Mouse (Mus musculus): ENCODE measurements around the gene Tmem246. TPM values are rescaled to one million over a fixed set of nuclear protein-coding genes. Genes with fewer than 3 reads are reported as not detected.

The Tmem246 gene
- total RNA-seq, 4 experiments from 2014 or later = 9.4 to 13.0 (median 10.4) TPM

DNA sequence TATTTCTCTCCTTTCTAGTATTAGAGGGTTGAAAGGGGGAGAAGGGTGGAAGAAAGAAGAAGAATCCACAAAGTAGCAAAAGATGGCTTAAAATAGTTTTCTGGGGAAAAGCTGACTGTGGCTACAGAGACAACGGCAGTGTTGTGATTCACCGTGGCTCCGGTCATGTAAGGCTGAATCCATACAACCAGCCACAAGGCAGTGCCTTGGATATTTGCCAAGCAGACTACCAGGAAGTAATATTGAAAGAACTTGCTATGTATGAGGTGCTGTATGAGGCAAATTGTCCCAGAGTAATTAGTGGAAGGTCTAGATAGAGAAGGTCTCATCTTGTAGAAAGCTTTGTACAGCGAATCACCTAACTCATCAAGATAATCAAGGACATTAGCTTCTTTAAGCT lies 25.5 kb downstream of the Tmem246 start:
- no peak for DNase-seq

DNA sequence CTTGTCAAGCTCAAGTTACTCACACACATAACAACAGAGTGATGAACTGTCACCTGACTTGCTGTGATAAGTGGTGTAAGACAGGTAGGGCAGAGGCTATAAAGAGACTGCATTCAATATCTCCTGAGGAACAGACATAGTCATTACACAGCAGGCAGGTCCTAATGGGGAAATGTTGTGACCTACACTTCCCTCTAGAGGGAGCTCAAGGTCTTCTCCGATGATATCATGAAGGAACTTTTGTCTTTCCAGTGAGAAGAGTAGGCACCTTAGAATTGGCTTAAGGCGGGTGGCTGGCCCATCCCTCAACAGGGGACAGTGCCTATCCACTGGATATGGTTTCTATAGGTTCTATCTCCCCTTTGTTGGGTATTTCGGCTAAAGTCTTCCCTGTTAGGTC lies 30.1 kb downstream of the Tmem246 start:
- peak; percentile 28 for DNase-seq

DNA sequence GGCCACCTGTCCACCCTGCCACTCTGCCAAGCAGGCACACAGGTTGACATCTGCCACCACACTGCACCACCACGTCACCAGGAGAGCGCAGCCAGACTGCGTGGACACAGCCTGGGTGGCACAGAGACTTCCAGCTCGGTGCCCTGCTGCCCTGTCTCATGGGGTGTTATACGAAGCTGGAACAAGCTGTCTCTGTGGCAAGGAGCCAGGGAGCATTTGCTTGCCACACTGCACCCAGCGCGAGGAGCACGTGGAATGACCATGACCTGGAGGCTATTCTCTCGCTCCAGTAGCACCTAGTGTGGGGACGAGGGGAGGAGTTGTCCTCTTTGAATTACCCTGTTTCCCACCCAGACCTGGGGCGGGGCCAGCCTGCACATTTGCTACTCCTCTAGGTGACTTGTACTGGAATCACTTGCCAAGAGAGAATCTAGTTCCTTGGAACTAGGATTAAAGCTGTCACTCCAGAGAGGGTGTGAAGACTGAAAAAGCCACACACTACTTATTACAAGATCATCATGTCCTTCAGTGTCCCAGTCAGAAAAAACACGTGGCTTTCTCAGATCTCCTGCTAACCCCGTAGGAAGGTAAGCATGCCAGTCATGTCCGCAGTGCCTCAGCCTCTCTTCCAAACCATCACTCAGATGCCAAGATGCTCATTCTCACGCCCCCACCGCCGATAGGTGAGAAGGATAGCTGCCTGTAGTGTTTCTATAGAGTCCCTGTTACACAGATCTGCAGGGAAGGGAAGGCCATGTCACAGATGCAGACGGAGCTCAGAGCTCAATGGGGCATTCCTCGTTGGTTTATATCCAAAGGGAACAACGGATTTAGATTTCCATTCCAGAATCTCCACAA lies 37.5 kb downstream of the Tmem246 start:
- DNase-seq = peak; percentile 41

DNA sequence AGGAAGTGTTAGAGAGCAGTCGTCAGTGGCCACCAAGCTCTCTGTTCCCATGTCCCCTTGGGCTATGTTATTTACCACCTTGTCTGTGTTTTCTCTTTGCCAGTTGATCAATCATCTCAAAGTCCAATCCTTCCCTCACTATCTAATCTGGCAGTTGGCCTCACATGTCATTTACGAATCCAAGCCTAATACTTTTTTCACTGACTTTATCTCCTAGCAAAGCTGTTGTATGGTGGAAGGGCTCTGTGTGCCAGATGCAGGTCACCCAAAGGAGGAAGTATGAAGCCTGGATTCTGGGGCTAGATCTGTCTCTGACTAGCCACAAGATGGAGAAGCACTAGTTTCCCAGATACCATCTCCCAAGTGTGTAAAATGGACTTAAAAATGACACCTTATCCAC lies 39.5 kb downstream of the Tmem246 start:
- DNase-seq = no peak

DNA sequence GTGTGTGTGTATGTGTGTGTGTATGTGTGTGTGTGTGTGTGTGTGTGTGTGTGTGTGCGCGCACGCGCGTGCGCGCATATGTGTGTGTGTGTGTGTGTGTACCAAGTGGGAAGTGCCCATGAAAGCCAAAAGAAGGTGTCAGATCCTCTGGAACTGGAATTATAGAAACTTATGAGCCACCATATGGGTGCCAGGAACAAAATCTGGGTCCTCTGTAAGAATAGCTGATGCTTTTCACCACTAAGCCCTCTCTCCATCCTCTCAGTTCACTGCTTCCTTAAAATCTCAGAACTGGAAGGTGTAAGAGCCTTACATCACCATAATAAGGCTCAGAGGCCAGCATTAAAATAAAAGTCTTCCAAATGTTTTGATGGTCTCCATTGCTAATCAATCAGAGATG lies 40.3 kb downstream of the Tmem246 start:
- DNase-seq = no peak

DNA sequence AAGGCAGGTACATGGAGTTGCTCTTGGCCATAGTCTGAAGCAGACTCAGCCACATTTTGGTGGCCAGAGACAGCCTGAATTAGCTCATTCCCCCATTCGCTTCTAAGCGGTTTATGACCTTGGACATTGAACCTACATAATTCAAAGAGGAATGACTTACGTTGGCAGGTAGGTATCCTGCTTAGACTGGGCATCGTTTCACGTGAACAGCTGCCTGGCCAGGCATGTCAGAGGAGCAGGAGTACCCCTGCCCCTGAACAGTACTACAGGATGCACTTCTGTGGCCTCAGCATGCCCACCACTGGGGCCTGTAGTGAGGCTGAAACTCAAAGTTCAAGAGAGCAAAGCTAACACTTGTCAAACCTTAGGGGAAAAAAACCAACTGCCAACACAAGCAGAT lies 44.3 kb downstream of the Tmem246 start:
- DNase-seq = no peak

DNA sequence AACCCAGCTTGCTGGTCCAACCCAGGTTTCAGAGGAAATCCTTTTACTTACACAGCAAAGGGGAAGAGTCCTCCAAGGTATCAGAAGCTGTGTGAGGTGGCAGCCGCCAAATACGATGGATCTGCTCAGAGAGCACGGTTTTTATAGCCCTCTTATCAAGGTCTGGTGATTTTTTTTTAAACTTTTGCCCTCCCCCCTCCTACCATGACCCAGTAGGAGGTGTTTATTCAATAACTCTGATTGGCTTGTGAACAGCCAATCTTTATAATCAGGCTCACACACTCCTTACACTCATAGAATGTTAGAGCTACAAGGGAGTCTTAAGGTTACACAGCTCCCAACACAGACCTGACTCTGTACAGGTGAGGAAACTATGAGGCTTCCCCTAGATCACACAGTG lies 48.3 kb downstream of the Tmem246 start, which contains the start of gene Aldob:
Gene Aldob (minus strand): TSS at position 164 of the 400 bp plus-strand sequence.
- no peak for DNase-seq

DNA sequence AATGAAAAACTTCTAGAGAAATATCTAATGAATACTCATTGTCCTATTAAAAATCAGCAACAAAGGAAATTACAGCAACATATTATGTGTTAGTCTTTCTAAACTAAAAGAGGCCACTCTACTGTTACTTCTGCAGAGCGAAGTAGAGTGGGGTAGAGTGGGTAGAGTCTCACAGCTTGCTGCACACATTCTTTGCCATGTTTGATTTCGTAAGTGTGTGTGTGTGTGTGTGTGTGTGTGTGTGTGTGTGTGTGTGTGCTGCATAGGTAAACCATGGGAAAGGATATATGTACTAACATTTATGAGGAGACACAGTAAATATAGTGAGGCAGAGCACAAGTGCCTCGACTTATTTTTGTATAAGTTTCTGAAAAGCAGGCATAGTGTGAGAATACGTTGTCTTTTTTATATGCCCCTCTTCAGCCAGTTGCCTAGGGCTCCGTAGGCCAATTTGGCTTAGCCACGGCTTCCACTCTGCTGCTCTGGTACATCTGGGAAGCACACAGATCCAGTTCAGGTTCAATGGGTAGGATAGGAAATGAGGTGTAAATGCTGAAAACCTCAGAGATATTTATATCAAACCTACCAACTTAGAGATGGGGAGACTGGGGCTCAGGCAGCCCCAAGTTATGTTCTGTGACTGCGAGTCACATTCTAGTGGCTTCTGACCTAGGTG lies 50.0 kb downstream of the Tmem246 start:
- DNase-seq = no peak

DNA sequence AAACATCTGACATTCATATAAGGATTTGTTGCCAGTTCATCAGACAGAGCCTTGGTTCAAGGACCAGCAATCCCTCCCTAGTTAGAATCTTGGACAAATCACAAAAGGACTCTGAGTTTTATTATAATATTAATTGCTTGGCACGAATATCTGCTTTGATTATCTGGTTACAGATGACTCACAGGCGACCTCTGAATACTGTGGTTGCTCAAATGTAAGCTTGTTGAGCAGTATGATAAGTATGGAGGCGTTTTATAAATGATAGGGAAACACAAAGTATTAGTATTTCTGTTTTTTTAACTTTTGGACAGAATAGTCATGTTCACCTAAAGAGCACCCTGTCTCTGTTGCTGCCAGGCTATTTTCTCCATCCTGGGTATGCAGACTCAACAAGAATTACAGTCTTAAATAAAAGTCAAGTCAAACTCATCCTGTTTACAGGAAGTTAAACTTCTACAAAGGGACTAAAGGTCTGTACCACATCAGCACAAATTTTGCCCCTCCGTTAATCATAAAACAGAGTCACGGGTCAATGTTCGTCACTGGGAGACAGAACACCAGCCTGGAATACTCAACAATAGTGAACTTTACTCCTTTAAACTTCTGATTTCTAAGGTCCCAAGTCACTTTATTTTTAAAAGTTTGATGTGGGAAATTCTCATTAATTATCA lies 50.7 kb downstream of the Tmem246 start:
- peak; percentile 15 for DNase-seq

DNA sequence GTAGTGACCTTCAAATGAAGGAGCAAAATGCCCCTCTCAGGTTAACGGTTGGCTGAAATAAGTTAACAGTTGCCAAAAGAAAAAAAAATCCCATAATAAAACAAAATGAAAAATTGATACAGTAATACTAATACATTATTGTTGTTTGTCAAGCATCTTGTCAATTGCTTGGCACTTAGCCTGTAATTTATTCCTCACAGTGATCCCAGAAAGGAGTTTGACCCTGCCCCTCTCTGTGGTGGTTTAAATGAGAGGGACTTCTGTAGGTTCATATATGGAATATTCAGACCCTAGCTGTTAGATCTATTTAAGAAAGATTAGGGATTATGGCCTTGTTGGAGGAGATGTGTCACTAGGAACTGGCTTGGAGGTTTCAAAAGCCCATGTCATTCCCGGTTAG lies 51.6 kb downstream of the Tmem246 start:
- DNase-seq = no peak

DNA sequence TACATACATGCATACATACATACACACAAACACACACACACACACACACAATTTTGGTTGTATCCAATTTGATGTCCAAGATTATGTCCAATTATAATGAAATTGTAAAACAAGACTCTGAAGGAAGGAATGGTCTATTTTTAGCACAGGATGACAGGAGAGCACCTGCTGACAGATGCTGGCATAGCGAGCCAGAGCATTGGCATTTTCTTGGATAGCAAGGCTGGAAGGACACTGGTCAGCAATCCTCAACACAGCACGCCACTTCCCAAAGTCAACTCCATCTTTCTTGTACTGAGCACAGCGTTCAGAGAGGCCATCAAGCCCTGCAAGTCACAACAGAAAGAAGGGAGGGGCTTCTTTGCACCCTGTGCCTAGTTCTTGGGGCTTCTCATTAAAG lies 56.7 kb downstream of the Tmem246 start:
- DNase-seq = no peak

DNA sequence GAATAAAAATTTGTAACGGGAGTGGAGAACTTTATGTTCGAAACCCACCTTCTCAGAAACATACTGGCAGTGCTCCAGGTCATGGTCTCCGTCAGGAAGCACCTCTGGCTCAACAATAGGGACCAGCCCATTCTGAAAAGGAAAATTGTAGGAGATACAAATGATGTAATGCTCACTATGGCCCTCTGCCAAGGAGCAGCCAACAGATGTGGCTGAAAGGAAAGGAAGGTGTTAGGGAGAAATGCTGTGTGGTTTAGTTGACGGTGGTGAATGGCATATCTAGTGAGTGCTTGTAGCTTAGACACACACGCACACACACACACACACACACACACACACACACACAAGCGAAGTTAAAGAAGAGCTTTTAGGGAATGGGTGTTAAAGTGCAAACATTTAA lies 58.0 kb downstream of the Tmem246 start:
- no peak for DNase-seq

DNA sequence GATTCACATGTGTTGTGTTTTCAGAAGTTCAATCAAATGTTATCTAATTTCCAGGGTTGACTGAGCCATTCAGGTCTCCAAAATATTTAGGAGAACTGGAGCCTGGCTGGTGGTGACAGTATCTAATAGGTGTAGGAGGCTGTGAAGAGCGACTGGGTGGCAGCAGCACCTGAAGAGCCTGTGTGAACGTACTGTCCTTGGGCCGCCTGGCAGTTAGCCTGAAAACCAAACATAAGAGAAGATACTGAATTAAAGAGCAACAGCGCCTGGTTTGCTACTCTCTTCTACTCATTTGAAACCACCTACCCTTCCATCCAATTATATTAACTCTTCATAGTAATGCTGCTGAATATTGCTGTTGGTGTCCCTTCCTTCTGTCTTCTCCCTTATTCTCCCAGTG lies 61.0 kb downstream of the Tmem246 start:
- no peak for DNase-seq

DNA sequence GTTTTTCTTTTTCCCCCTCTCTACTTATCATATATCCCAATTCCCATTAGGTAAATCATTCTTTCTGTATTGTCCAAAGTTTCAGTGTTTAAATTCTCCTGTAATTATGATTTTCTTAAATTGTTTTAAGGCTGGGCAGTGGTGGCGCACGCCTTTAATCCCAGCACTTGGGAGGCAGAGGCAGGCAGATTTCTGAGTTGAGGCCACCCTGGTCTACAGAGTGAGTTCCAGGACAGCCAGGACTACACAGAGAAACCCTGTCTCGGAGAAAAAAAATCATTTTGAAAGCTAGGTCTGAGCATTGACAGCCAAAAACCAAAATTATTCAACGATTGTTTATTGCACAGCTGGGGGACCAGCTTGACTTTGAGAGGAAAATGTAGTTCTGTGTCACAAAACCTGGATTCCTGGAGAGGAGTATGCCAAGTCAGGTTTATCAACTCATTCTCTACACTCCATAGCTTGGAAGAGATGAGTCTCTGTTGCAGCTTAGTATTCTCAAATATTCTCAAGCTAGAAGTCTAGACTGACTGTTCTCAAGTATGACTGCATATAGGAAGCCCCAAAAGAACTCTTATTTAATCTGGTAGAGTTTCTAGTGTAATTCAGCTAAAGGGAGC lies 61.9 kb downstream of the Tmem246 start:
- no peak for DNase-seq

DNA sequence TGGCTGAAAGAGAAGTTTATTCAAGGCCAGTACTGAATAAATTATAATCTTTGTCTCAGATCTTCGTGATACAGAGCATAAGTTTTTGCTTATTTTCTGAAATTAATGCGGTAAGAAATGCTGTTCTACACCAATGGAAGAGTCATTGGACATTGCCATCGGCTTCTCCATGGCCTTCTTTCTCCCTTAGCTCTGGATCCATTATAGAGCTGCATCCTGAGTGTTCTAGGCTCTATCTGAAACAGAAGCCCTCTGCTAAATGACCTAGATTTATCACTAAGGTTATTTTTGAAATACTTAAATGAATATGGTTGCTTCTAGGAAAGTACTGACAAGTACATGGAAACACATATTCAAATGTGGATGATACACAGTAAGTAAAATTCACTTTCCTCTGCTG lies 62.6 kb downstream of the Tmem246 start:
- DNase-seq = no peak

Other genes starting within 250 kb of the Tmem246 start
- under 1 TPM in 1 of 4 experiments, not detected in 3; 0.52 TPM for gene Acnat2, start 189.7 kb downstream of the Tmem246 start, total RNA-seq (2022)
- 1 to 10 TPM; 1.5 to 2.5 (median 2.2) TPM for gene Acnat1, start 124.0 kb downstream of the Tmem246 start, total RNA-seq (2022)
- gene Baat, start 91.3 kb downstream of the Tmem246 start, total RNA-seq (2022) = under 1 TPM in 2 of 4 experiments, not detected in 2; 0.12 to 0.21 TPM
- 10 to 100 TPM; 37.9 to 46.9 (median 40.0) TPM for gene Mrpl50, start 76.8 kb downstream of the Tmem246 start, total RNA-seq (2022)
- 1 to 10 TPM; 6.2 to 7.7 (median 6.2) TPM for gene Zfp189, start 76.7 kb downstream of the Tmem246 start, total RNA-seq (2022)
- 1 to 10 TPM in 1 of 4 experiments, under 1 TPM in 3; 0.15 to 1.3 (median 0.56) TPM for gene Aldob, start 48.3 kb downstream of the Tmem246 start, total RNA-seq (2022)
- 10 to 100 TPM; 49.8 to 70.1 (median 61.7) TPM for gene Rnf20, start 34.1 kb upstream of the Tmem246 start, total RNA-seq (2022)
- gene Ppp3r2, start 84.1 kb upstream of the Tmem246 start, total RNA-seq (2022) = not detected
- gene Grin3a, start 247.9 kb upstream of the Tmem246 start, total RNA-seq (2022) = under 1 TPM; 0.42 to 0.78 (median 0.60) TPM

Data from adrenal gland, adult 8-10 months (tissue).